Mouse (Mus musculus) intestine, embryonic 15.5 days (tissue): Measurements from ENCODE around the gene Ndufa4l2. TPM values are rescaled to one million over a fixed set of nuclear protein-coding genes. Genes with fewer than 3 reads are reported as not detected.

ENCODE experiments used
- ATAC-seq: fragments of 200-750 bp; cut with Nextera tagmentation; 2 replicates; pipeline ENCODE4 v1.8.0; 2017; ENCODE audit warnings: moderate TSS enrichment, moderate library complexity
- H3K27ac ChIP-seq: fragments of 300-500 bp; sonication (generic); 2 replicates; pipeline ENCODE4 v1.5.1; 2015; ENCODE audit warnings: mild to moderate bottlenecking, inconsistent platforms
- H3K27me3 ChIP-seq: fragments of 300-500 bp; sonication (generic); replicated peaks from 2 replicates; pipeline ENCODE4 v1.6.1; 2015; ENCODE audit warnings: inconsistent platforms
- H3K36me3 ChIP-seq: fragments of 300-500 bp; sonication (generic); 2 replicates; pipeline ENCODE4 v1.6.1; 2015; ENCODE audit warnings: inconsistent platforms
- H3K4me1 ChIP-seq: fragments of 300-500 bp; sonication (generic); replicated peaks from 2 replicates; pipeline ENCODE4 v1.6.1; 2015; ENCODE audit warnings: inconsistent platforms
- H3K4me2 ChIP-seq: fragments of 300-500 bp; sonication (generic); replicated peaks from 2 replicates; pipeline ENCODE4 v1.6.1; 2015; ENCODE audit warnings: mild to moderate bottlenecking, inconsistent platforms
- H3K4me3 ChIP-seq: fragments of 300-500 bp; sonication (generic); replicated peaks from 2 replicates; pipeline ENCODE4 v1.5.1; 2015; ENCODE audit warnings: inconsistent platforms
- H3K9ac ChIP-seq: fragments of 300-500 bp; sonication (generic); 2 replicates; pipeline ENCODE4 v1.6.1; 2015; ENCODE audit warnings: inconsistent platforms
- H3K9me3 ChIP-seq: fragments of 300-500 bp; sonication (generic); 2 replicates; pipeline ENCODE4 v1.6.1; 2016; ENCODE audit warnings: inconsistent platforms
- WGBS: fragments of 180-500 bp; shearing (Covaris S2); methylation state at CpG from one replicate; pipeline ENCODE4 v1.1.7; 2015; 5-methylcytosine and 5-hydroxymethylcytosine counted together
- polyA plus RNA-seq: library from polyadenylated mRNA; unstranded; fragments of >200 nt; fragmentation: Nextera tagmentation; extraction: Ambion mirVana; gene quantifications from 2 replicates; pipeline ENCODE4 v1.2.1, GENCODE M21; 2015

Ndufa4l2 gene
- polyA plus RNA-seq, 1 experiment from 2014 or later = 53.8 TPM

GRCm38 (mm10) chr10:127519903-127520713 is 5.3 kb downstream of the Ndufa4l2 start:
- Histone ChIP-seq H3K4me1 (peaks cover 43% of the 10 kb centered on the region), H3K4me2 (no peak overlapping the region; the same call in 1 of the 2 replicates), H3K27ac (no peak overlapping the region), H3K36me3 (peaks cover 24% of the 10 kb centered on the region), H3K4me3 (no peak overlapping the region), H3K9ac (peak overlapping the region; percentile 52; the same call in 1 of the 2 replicates), H3K9me3 (no peaks in the 10 kb centered on the region), H3K27me3 (peaks cover 23% of the 10 kb centered on the region)
- no peak for ATAC-seq
- 92% methylated on average over 37 of the region's 37 CpGs for WGBS

- H3K36me3 ChIP-seq = peaks cover 24% of the 10 kb centered on the region
- peak overlapping the region; percentile 52 for H3K9ac ChIP-seq
- H3K27ac ChIP-seq = no peak overlapping the region
- H3K27me3 ChIP-seq = peaks cover 23% of the 10 kb centered on the region
- peak overlapping the region; percentile 57 for H3K4me3 ChIP-seq
- WGBS = 85% methylated on average over 20 of the region's 20 CpGs
- H3K4me1 ChIP-seq = peaks cover 40% of the 10 kb centered on the region
- peak overlapping the region; percentile 81 for H3K4me2 ChIP-seq
- H3K9me3 ChIP-seq = no peaks in the 10 kb centered on the region
- ATAC-seq = no peak
Observed at GRCm38 (mm10) chr10:127520714-127521357, 6.1 kb downstream of the Ndufa4l2 start.

- 7% methylated on average over 12 of the region's 12 CpGs for WGBS
- Histone ChIP-seq H3K27me3 (peaks cover 30% of the 10 kb centered on the region), H3K9me3 (no peaks in the 10 kb centered on the region), H3K4me3 (peak overlapping the region; percentile 57), H3K4me2 (peak overlapping the region; percentile 81), H3K36me3 (peaks cover 24% of the 10 kb centered on the region), H3K9ac (peak overlapping the region; percentile 52), H3K4me1 (peaks cover 40% of the 10 kb centered on the region), H3K27ac (no peak overlapping the region)
- ATAC-seq = peak; percentile 5
Observed at GRCm38 (mm10) chr10:127521611-127522080, 6.9 kb downstream of the Ndufa4l2 start.

DNA sequence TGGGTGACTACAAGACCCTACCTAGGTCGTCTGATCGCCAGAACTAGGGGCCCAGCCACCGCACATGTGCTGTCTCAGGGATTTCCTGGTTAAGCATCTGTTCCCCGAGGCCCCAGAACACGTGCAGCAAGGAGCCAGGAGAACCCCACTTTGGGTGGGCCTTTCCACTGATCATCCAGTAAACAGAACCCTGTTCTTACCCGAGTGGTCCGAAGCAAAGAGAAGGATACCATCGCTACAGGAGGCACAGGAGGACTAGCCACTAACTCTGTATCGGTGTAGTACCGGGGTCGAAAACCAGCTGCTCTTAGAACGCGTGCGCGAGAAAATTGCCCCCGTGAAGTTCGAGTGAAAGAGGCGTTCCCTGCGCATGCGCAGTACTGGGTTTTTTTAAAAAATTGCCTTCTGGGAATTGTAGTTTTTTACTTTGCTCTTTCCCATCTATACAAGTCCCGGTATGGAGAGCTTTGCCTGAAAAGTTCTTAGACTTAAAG is 7.4 kb downstream of the Ndufa4l2 start, which contains the start of gene Shmt2:
TSS of gene Shmt2 (minus strand) at position 357 of the 494 bp plus-strand sequence.
- WGBS = under 1% methylated on average over 21 of the region's 21 CpGs
- Histone ChIP-seq H3K36me3 (peaks cover 24% of the 10 kb centered on the region), H3K4me3 (peak within 1 kb of the TSS; percentile 57), H3K9ac (peak within 1 kb of the TSS; percentile 52), H3K27ac (no peak within 1 kb of the TSS), H3K4me2 (peak within 1 kb of the TSS; percentile 81), H3K27me3 (peaks cover 33% of the 10 kb centered on the region), H3K9me3 (no peaks in the 10 kb centered on the region), H3K4me1 (peaks cover 37% of the 10 kb centered on the region)
- peak; percentile 66 for ATAC-seq

DNA sequence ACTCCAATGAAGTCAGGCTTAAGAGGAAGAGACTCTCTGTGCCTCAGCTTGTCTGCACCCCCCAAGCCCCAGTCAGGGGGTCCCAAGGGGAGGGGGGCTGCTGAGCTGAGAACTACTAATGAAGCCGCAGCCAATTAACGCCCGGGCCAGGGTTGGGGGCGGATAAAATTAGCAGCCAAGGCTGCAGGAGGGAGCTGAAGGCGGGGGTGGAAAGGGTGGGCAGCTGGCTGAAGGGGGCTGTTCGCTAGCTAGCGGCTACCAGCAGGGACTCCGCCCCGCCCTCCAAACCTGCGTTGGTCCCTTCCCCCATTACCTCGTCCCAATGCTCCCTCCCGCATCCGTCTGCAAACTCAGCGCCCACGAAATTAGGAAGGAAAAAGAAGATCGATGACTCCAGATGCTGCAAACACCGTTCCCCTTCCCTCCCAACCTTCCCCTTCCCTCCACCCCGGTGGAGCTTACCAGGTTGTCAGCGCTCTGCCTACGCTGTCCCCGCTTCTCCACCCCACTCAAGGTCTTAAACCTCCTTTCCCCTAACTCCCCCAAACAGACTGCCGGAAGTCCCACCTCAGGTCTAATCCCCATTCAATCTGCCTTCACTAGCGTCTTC is 10.0 kb downstream of the Ndufa4l2 start:
- peaks cover 59% of the 10 kb centered on the region for H3K27me3 ChIP-seq
- H3K36me3 ChIP-seq = peaks cover 6% of the 10 kb centered on the region
- H3K9ac ChIP-seq = no peak overlapping the region
- peaks cover 37% of the 10 kb centered on the region for H3K4me1 ChIP-seq
- H3K27ac ChIP-seq = no peak overlapping the region
- WGBS = 5% methylated on average over 23 of the region's 23 CpGs
- no peak for ATAC-seq
- H3K4me3 ChIP-seq = no peak overlapping the region
- no peak overlapping the region for H3K4me2 ChIP-seq
- no peaks in the 10 kb centered on the region for H3K9me3 ChIP-seq

- ATAC-seq = no peak
- H3K4me3 ChIP-seq = peak overlapping the region; percentile 23
- peaks cover 34% of the 10 kb centered on the region for H3K4me1 ChIP-seq
- H3K4me2 ChIP-seq = peak overlapping the region; percentile 54
- H3K27ac ChIP-seq = no peak overlapping the region
- H3K9me3 ChIP-seq = no peaks in the 10 kb centered on the region
- no peaks in the 10 kb centered on the region for H3K36me3 ChIP-seq
- WGBS = 2% methylated on average over 26 of the region's 26 CpGs
- peaks cover 72% of the 10 kb centered on the region for H3K27me3 ChIP-seq
- no peak overlapping the region for H3K9ac ChIP-seq
Observed at GRCm38 (mm10) chr10:127526048-127526447, 11.3 kb downstream of the Ndufa4l2 start.

GRCm38 (mm10) chr10:127526681-127527080 is 11.9 kb downstream of the Ndufa4l2 start:
- Histone ChIP-seq H3K4me1 (peaks cover 28% of the 10 kb centered on the region), H3K9me3 (no peaks in the 10 kb centered on the region), H3K27me3 (peaks cover 78% of the 10 kb centered on the region), H3K4me2 (peak overlapping the region; percentile 54), H3K4me3 (peak overlapping the region; percentile 23), H3K36me3 (no peaks in the 10 kb centered on the region), H3K27ac (no peak overlapping the region), H3K9ac (no peak overlapping the region)
- WGBS = under 1% methylated on average over 26 of the region's 26 CpGs
- ATAC-seq = peak; percentile 37; the same call in 1 of the 2 replicates

DNA sequence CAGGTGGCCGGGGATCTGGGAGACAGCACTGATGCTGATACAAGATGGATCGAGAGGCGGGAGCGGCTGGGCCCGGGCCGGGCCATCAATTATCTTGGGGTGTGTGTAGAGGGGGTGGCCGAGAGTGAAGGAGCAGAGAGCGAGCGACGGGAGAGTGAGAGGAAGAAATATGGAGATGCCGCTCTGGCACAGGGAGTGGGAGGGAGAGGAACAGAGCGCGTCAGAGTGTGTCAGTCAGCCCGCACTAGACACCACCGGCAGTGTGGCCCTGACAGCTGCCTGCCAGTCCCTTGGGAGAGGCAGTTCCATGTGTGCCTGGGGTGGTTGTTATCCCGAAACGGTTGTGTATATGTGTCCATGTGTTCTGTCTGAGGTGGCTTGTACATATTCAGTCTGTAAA is 12.7 kb downstream of the Ndufa4l2 start:
- Histone ChIP-seq H3K36me3 (no peaks in the 10 kb centered on the region), H3K27me3 (peaks cover 86% of the 10 kb centered on the region), H3K9ac (no peak overlapping the region), H3K27ac (no peak overlapping the region), H3K9me3 (no peaks in the 10 kb centered on the region), H3K4me3 (no peak overlapping the region), H3K4me1 (peaks cover 25% of the 10 kb centered on the region), H3K4me2 (no peak overlapping the region)
- 6% methylated on average over 17 of the region's 17 CpGs for WGBS
- ATAC-seq = no peak

DNA sequence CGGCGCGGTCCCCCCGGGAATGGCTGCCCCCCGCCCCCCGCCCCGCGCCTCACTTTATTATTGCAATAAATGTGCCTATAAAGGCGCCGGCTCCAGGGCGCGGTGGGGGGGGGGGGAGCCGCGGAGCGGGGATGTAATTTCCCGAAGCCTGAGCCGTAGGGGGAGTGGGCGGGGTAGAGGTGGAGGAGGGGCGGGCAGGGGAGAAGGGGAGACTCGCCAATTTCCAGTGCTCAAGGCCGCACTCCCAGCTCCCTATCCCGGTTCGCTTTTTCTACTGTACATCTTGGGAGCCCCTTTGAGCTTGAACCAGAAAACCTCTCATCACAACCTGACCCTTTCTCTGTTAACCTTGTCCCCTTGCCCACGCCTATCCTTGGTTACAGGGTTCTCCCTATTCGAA is 16.2 kb downstream of the Ndufa4l2 start:
- peak overlapping the region; percentile 22 for H3K4me2 ChIP-seq

DNA sequence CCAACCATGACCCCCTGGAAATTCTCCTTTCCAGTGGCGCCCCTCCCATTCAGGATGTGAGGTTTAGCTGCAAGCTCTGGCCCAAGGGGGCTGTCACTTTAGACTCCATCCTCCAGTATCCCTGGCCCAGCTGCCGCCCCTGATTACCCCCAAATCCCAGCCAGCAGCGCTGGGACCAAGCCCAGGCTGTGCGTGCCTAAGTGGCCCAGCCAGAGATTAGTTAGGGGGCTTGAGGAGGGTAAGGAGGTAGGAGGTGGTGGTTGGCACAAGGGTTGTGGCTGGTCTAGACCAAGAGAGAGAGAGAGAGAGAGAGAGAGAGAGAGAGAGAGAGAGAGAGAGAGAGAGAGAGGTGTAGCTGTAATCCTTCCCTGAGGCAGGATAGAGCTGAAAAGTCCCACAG is 16.8 kb downstream of the Ndufa4l2 start:
- Histone ChIP-seq H3K36me3 (no peaks in the 10 kb centered on the region), H3K4me2 (0 out of 2 replicates have a peak overlapping the region, but pooled peaks have one; percentile 22), H3K4me3 (no peak overlapping the region), H3K4me1 (peaks cover 32% of the 10 kb centered on the region), H3K9me3 (no peaks in the 10 kb centered on the region), H3K9ac (no peak overlapping the region), H3K27ac (no peak overlapping the region), H3K27me3 (peaks cover 99% of the 10 kb centered on the region)
- 6% methylated on average over 4 of the region's 4 CpGs for WGBS
- no peak for ATAC-seq

More for the DNA sequence above, 16.2 kb downstream of the Ndufa4l2 start:
- under 1% methylated on average over 25 of the region's 25 CpGs for WGBS
- Histone ChIP-seq H3K9me3 (no peaks in the 10 kb centered on the region), H3K27ac (no peak overlapping the region), H3K4me3 (no peak overlapping the region), H3K9ac (no peak overlapping the region), H3K4me1 (peaks cover 38% of the 10 kb centered on the region), H3K36me3 (no peaks in the 10 kb centered on the region), H3K27me3 (peaks cover 99% of the 10 kb centered on the region)
- ATAC-seq = no peak

GRCm38 (mm10) chr10:127534036-127534928 is 19.5 kb downstream of the Ndufa4l2 start, which contains the start of gene Nxph4:
TSS of gene Nxph4 (minus strand) at chr10:127534559.
- H3K4me2 ChIP-seq = peak within 1 kb of the TSS; percentile 96
- no peaks in the 10 kb centered on the region for H3K9me3 ChIP-seq
- H3K4me1 ChIP-seq = peaks cover 24% of the 10 kb centered on the region
- under 1% methylated on average over 62 of the region's 78 CpGs for WGBS
- peaks cover 73% of the 10 kb centered on the region for H3K27me3 ChIP-seq
- no peaks in the 10 kb centered on the region for H3K36me3 ChIP-seq
- peak within 1 kb of the TSS; percentile 47 for H3K4me3 ChIP-seq
- ATAC-seq = peak; percentile 42
- no peak within 1 kb of the TSS for H3K27ac ChIP-seq
- H3K9ac ChIP-seq = peak within 1 kb of the TSS; percentile 48
